ENCODE assay signal across 33 mouse cellular contexts in genomic region chr3:155604001-155604400, GRCm38 (mm10).
"Had no signal": no experiment of that assay in that cellular context is flagged by ENCODE, and none has a peak within 500 bp of the region (broad histone marks: within the 10 kb centered on the region; RNA-seq: fewer than 3 reads in every experiment).

No protein-coding gene starts in this region.

- DNase-seq: heart, adult 2 months; heart, postnatal 10 days; heart, postnatal 14 days; heart, postnatal 36 days; heart, postnatal 4 days; kidney, adult 11 months; kidney, adult 18-20 months; kidney, adult 2 months; kidney, adult 8-10 months; kidney, adult 9 months; kidney, postnatal 10 days; kidney, postnatal 14 days; kidney, postnatal 25 days; kidney, postnatal 36 days; kidney, postnatal 4 days; layer of hippocampus, adult 9-11 months; layer of hippocampus, postnatal 36 days had no signal

- H3K9ac ChIP-seq: heart, embryonic 12.5 days; heart, embryonic 13.5 days; heart, embryonic 15.5 days; hindbrain, embryonic 12.5 days; hindbrain, embryonic 13.5 days; hindbrain, embryonic 14.5 days; hindbrain, embryonic 15.5 days; kidney, embryonic 15.5 days had no signal

- H3K4me2 ChIP-seq: heart, embryonic 11.5 days; heart, embryonic 12.5 days; heart, embryonic 13.5 days; heart, embryonic 15.5 days; hindbrain, embryonic 12.5 days; hindbrain, embryonic 13.5 days; hindbrain, embryonic 14.5 days; hindbrain, embryonic 15.5 days; kidney, embryonic 15.5 days had no signal

- H3K36me3 ChIP-seq: heart, embryonic 10.5 days; heart, embryonic 12.5 days; heart, embryonic 13.5 days; heart, embryonic 15.5 days; hindbrain, embryonic 10.5 days; hindbrain, embryonic 12.5 days; hindbrain, embryonic 13.5 days; hindbrain, embryonic 15.5 days; kidney, embryonic 15.5 days had no signal

- ATAC-seq: hindbrain, embryonic 16.5 days; hindbrain, postnatal 0 days; inflammation-experienced regulatory T-cells, adult 6 months had no signal

- H3K27ac ChIP-seq: heart, adult 2 months; heart, embryonic 10.5 days; heart, embryonic 13.5 days; heart, embryonic 15.5 days; hindbrain, embryonic 10.5 days; hindbrain, embryonic 12.5 days; hindbrain, embryonic 13.5 days; hindbrain, embryonic 14.5 days; hindbrain, embryonic 15.5 days; hindbrain, postnatal 0 days; kidney, embryonic 15.5 days; kidney, postnatal 0 days; left cerebral cortex, adult 2 months had no signal

- H3K9me3 ChIP-seq: heart, embryonic 10.5 days; heart, embryonic 12.5 days; heart, embryonic 13.5 days; heart, embryonic 15.5 days; hindbrain, embryonic 10.5 days; hindbrain, embryonic 12.5 days; hindbrain, embryonic 13.5 days; hindbrain, embryonic 15.5 days; kidney, embryonic 15.5 days had no signal

- H3K4me3 ChIP-seq: heart, adult 2 months; heart, embryonic 10.5 days; heart, embryonic 12.5 days; heart, embryonic 13.5 days; heart, embryonic 15.5 days; hindbrain, embryonic 10.5 days; hindbrain, embryonic 12.5 days; hindbrain, embryonic 13.5 days; hindbrain, embryonic 15.5 days; kidney, embryonic 15.5 days; left cerebral cortex, adult 2 months had no signal

- H3K4me1 ChIP-seq: heart, embryonic 10.5 days; heart, embryonic 12.5 days; heart, embryonic 13.5 days; heart, embryonic 15.5 days; hindbrain, embryonic 10.5 days; hindbrain, embryonic 12.5 days; hindbrain, embryonic 13.5 days; hindbrain, embryonic 15.5 days; kidney, embryonic 15.5 days had no signal

- H3K27me3 ChIP-seq: heart, embryonic 12.5 days; heart, embryonic 13.5 days; heart, embryonic 15.5 days; hindbrain, embryonic 12.5 days; hindbrain, embryonic 13.5 days; hindbrain, embryonic 15.5 days; kidney, embryonic 15.5 days had no signal
